Mouse (Mus musculus): ENCODE results near the gene F12. TPM values are rescaled to one million over a fixed set of nuclear protein-coding genes. Genes with fewer than 3 reads are reported as not detected.

F12 gene
- total and polyA plus RNA-seq, 2 experiments from 2014 or later = 0.49 TPM; not detected in 1

DNA sequence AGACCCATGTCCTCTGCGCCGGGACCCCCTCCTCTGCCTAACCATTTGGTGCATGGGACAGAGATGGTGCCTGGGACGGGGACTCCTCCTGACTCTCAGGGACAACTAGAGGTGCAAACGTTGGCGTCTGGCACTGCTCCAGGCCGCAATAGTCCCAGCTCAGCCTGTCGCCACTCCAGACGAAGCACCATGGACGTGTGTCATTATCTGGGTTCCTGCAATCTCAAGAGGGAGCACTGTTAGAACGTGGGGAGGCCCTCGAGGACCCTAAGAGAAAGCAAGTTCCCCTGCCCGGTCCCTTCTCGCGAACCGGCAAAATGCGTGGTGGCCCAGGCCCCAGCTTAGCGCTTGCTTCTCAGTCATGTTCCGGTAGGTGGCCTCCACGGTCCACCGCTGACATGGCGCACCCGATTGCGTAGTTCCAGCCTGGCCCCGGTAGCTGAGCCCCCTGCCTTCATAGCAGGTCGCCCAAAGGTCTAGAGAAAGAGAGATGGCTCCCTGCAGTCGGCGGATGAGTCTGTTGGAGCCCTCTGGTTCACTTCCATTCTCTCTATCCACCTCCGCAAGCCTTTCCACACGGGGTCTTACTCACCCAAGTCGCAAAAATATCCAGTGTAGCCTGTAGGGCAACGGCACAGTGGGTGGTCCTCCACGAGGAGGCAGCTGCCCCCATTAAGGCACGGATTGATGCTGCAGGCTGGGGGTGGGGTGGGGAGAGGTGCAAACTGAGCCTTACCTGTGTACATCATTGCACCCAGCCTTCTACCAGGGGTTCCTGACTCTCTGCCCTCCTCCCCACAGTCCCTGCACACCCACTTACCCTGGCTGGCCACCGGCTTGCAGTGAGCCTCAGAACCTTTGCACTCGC, 5.4 kb downstream of the F12 start:
- no peaks in the 10 kb centered on the region for H3K9me3 ChIP-seq (ENCODE audit: low read length)
- peak; percentile 69 for DNase-seq (ENCODE audit: low spot score)
- no peaks in the 10 kb centered on the region for H3K36me3 ChIP-seq (ENCODE audit: insufficient read depth, low read length)
- H3K4me3 ChIP-seq (ENCODE audit: low read depth, low read length) = peak overlapping the region; percentile 19
- WGBS = 16% methylated on average over 35 of the region's 35 CpGs
- H3K9ac ChIP-seq (replicated peaks; ENCODE audit: low read length, poor library complexity, severe bottlenecking) = no peak overlapping the region
- peak; percentile 78 for TF ChIP-seq CTCF (IDR thresholded peaks at IDR 0.05)
- ATAC-seq (ENCODE audit: low FRiP score) = peak; percentile 55; the same call in 1 of the 2 replicates
- no peak overlapping the region for H3K27ac ChIP-seq (ENCODE audit: low read depth, low read length)
- H3K27me3 ChIP-seq (ENCODE audit: insufficient read depth, low read length) = peaks cover 30% of the 10 kb centered on the region
- H3K4me1 ChIP-seq (ENCODE audit: insufficient read depth, low read length) = peaks cover 5% of the 10 kb centered on the region; the same call in 1 of the 2 replicates
- H3K4me2 ChIP-seq (ENCODE audit: low read depth, low read length, poor library complexity, severe bottlenecking) = peak overlapping the region; percentile 43

DNA sequence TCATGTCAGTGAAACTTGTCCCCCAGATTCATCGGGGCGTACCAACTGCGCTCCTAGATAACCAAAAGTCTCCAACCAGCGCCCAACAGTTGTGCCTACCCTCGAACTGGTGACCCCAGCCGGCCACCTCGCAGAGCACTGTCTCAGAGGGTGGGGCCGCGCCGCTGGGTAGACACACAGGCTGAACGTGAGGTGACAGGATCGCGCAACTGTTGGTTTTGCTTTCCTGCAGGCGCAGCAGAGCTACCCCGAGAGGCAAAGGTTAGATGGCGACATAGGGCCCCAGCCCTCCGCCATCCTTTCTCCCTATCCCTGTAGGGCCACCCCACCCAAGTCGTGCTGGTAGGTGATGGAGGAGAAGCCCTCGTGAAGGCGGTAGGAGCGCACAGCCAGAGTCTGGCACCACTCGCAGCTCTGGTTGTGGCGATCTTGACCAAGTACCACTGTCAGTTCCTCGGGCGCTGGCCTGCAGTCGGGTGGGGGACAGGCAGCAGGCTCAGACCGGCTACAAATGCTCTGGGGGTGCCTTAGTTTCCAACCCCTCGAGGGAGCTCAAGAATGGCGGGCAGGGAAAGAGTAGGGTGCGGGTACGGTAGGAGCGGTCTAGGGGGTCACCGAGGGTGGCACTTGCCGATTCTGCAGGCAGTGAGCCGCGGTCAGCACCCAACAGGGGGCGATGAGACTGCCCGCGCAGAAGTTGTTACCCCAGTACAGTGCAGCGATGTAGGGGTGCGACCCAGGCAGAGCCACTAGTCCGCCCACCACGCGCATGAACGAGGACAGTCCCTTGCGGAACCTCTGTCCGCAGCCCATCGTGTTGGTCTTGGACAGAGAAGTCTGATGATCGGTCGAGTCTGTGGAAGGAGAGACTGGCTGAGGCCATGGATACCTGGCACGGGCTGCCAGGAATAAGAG, 6.3 kb downstream of the F12 start:
- Histone ChIP-seq H3K27ac (ENCODE audit: low read depth, low read length) (no peak overlapping the region), H3K27me3 (ENCODE audit: insufficient read depth, low read length) (peaks cover 30% of the 10 kb centered on the region), H3K4me3 (ENCODE audit: low read depth, low read length) (no peak overlapping the region; the same call in 1 of the 2 replicates), H3K4me1 (ENCODE audit: insufficient read depth, low read length) (peaks cover 5% of the 10 kb centered on the region; the same call in 1 of the 2 replicates), H3K4me2 (ENCODE audit: low read depth, low read length, poor library complexity, severe bottlenecking) (peak overlapping the region; percentile 43; the same call in 1 of the 2 replicates), H3K9me3 (ENCODE audit: low read length) (no peaks in the 10 kb centered on the region), H3K36me3 (ENCODE audit: insufficient read depth, low read length) (no peaks in the 10 kb centered on the region), H3K9ac (replicated peaks; ENCODE audit: low read length, poor library complexity, severe bottlenecking) (0 out of 2 replicates have a peak overlapping the region, but pooled peaks have one; percentile 19)
- TF ChIP-seq CTCF (IDR thresholded peaks at IDR 0.05) = no peak
- no peak for DNase-seq (ENCODE audit: low spot score)
- ATAC-seq (ENCODE audit: low FRiP score) = no peak; the same call in 1 of the 2 replicates
- WGBS = 35% methylated on average over 51 of the region's 51 CpGs

DNA sequence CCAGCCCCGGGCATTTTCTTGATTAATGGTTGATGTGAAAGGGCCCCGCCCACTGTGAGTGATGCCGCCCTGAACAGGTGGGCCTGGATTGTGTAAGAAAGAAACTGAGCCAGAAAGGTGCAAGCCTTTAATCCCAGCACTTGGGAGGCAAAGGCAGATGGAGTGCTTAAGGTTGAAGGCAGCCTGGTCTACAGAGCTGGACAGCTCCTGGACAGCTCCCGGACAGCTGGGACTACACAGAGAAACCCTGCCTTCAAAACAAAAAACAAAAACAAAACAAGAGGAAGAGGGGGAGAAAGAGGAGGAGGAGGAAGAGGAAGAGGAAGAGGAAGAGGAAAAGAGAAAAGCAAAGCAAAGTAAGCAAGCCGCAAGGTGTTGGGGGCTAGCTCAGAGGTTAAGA, 7.5 kb downstream of the F12 start:
- Histone ChIP-seq H3K9me3 (ENCODE audit: low read length) (no peaks in the 10 kb centered on the region), H3K4me2 (ENCODE audit: low read depth, low read length, poor library complexity, severe bottlenecking) (no peak overlapping the region), H3K27me3 (ENCODE audit: insufficient read depth, low read length) (peaks cover 30% of the 10 kb centered on the region), H3K9ac (replicated peaks; ENCODE audit: low read length, poor library complexity, severe bottlenecking) (no peak overlapping the region), H3K36me3 (ENCODE audit: insufficient read depth, low read length) (no peaks in the 10 kb centered on the region), H3K4me1 (ENCODE audit: insufficient read depth, low read length) (peaks cover 5% of the 10 kb centered on the region; the same call in 1 of the 2 replicates), H3K4me3 (ENCODE audit: low read depth, low read length) (no peak overlapping the region), H3K27ac (ENCODE audit: low read depth, low read length) (no peak overlapping the region)
- TF ChIP-seq CTCF (IDR thresholded peaks at IDR 0.05) = no peak
- WGBS = 84% methylated on average over 5 of the region's 5 CpGs
- DNase-seq (ENCODE audit: low spot score) (no peak), ATAC-seq (ENCODE audit: low FRiP score) (no peak)

DNA sequence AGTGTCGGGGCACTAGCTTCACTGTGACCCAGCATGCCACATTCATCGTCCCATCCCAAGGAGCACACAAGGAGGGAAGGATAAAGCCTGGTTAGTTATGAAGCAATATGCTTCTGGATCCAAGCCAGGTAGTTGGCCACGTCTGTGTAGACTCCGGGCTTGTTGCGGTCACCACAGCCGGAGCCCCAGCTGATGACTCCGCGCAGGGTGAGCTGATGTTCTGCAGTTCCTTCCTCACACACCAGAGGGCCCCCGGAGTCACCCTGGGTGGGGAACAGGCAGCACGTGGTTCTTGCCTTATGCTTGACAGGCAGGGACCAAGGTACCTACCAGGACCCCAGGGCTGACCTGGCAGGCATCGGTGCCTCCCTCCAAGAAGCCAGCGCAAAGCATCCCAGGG, 8.6 kb downstream of the F12 start:
- peaks cover 5% of the 10 kb centered on the region; the same call in 1 of the 2 replicates for H3K4me1 ChIP-seq (ENCODE audit: insufficient read depth, low read length)
- 11% methylated on average over 12 of the region's 12 CpGs for WGBS
- peak overlapping the region; percentile 23 for H3K4me2 ChIP-seq (ENCODE audit: low read depth, low read length, poor library complexity, severe bottlenecking)
- no peaks in the 10 kb centered on the region for H3K36me3 ChIP-seq (ENCODE audit: insufficient read depth, low read length)
- TF ChIP-seq CTCF (IDR thresholded peaks at IDR 0.05) = peak; percentile 87
- 0 out of 2 replicates have a peak overlapping the region, but pooled peaks have one; percentile 3 for H3K4me3 ChIP-seq (ENCODE audit: low read depth, low read length)
- no peaks in the 10 kb centered on the region for H3K9me3 ChIP-seq (ENCODE audit: low read length)
- DNase-seq (ENCODE audit: low spot score) (peak; percentile 73), ATAC-seq (ENCODE audit: low FRiP score) (peak; percentile 77)
- H3K27ac ChIP-seq (ENCODE audit: low read depth, low read length) = no peak overlapping the region
- H3K9ac ChIP-seq (replicated peaks; ENCODE audit: low read length, poor library complexity, severe bottlenecking) = no peak overlapping the region
- peaks cover 35% of the 10 kb centered on the region for H3K27me3 ChIP-seq (ENCODE audit: insufficient read depth, low read length)

DNA sequence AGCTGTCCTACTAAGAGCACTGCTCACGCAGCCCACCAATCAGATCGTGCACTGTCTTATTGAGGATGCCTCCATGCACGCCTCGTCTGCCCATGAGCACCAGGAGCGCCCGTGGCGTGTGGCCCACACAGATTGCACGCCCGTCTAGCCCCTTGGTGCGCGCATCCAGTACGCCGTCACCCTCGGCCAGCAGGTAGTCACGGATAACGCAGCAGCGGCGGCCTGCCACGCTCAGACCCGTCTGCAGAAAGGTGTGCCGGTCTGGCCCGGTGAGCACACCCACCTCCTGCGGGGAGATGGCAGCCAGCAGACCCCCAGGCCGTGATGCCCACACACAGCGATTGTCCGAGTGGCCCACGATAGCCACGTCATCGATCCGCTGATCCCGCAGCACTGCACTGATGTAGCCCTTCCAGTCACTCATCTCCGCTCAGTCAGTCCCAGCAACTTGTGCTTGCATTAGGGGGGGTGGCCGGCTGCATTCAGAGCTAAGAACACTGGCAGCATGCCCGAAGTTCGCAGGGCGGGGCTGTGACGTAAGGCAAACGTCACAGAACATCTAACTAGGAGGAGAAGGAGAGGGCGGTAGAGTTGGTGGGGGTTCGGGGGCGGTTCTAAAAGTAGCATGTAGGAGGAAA, 11.7 kb downstream of the F12 start, which contains the start of gene Pfn3:
Gene Pfn3, minus strand, starts transcription at position 490 of the 638 bp plus-strand sequence.
- Histone ChIP-seq H3K9ac (replicated peaks; ENCODE audit: low read length, poor library complexity, severe bottlenecking) (peak within 1 kb of the TSS; percentile 55), H3K4me2 (ENCODE audit: low read depth, low read length, poor library complexity, severe bottlenecking) (peak within 1 kb of the TSS; percentile 57), H3K36me3 (ENCODE audit: insufficient read depth, low read length) (no peaks in the 10 kb centered on the region), H3K4me1 (ENCODE audit: insufficient read depth, low read length) (no peaks in the 10 kb centered on the region), H3K27ac (ENCODE audit: low read depth, low read length) (no peak within 1 kb of the TSS), H3K9me3 (ENCODE audit: low read length) (no peaks in the 10 kb centered on the region), H3K27me3 (ENCODE audit: insufficient read depth, low read length) (peaks cover 15% of the 10 kb centered on the region), H3K4me3 (ENCODE audit: low read depth, low read length) (peak within 1 kb of the TSS; percentile 40)
- peak; percentile 36 for ATAC-seq (ENCODE audit: low FRiP score)
- TF ChIP-seq CTCF (IDR thresholded peaks at IDR 0.05) = no peak
- peak; percentile 78 for DNase-seq (ENCODE audit: low spot score)
- 13% methylated on average over 41 of the region's 41 CpGs for WGBS
